Mouse (Mus musculus) kidney, embryonic 14.5 days (tissue): ENCODE data around the gene Tenm4. TPM values are rescaled to one million over a fixed set of nuclear protein-coding genes. Genes with fewer than 3 reads are reported as not detected.

Experiments
- ATAC-seq: fragments of 200-750 bp; cut with Nextera tagmentation; 2 replicates; pipeline ENCODE4 v1.8.0; 2017; ENCODE audit warnings: moderate number of reproducible peaks, mild to moderate bottlenecking, moderate TSS enrichment, moderate library complexity; ENCODE audit not compliant: low FRiP score, low TSS enrichment
- H3K27ac ChIP-seq: fragments of 300-500 bp; sonication (generic); 2 replicates; pipeline ENCODE4 v1.5.1; 2014; ENCODE audit warnings: low read depth, mild to moderate bottlenecking, low read length, moderate library complexity, mixed read lengths
- H3K27me3 ChIP-seq: fragments of 300-500 bp; sonication (generic); 2 replicates; pipeline ENCODE4 v1.6.1; 2014; ENCODE audit warnings: mild to moderate bottlenecking, low read length; ENCODE audit not compliant: control insufficient read depth, insufficient read depth
- H3K36me3 ChIP-seq: fragments of 300-500 bp; sonication (generic); 2 replicates; pipeline ENCODE4 v1.6.1; 2014; ENCODE audit warnings: low read length, mixed read lengths; ENCODE audit not compliant: control insufficient read depth, insufficient read depth
- H3K4me1 ChIP-seq: fragments of 300-500 bp; sonication (generic); 2 replicates; pipeline ENCODE4 v1.6.1; 2014; ENCODE audit warnings: low read length, mixed read lengths; ENCODE audit not compliant: control insufficient read depth, insufficient read depth
- H3K4me2 ChIP-seq: fragments of 300-500 bp; sonication (generic); replicated peaks from 2 replicates; pipeline ENCODE4 v1.6.1; 2014; ENCODE audit warnings: low read depth, mild to moderate bottlenecking, low read length
- H3K4me3 ChIP-seq: fragments of 300-500 bp; sonication (generic); 2 replicates; pipeline ENCODE4 v1.5.1; 2014; ENCODE audit warnings: mild to moderate bottlenecking, low read length
- H3K9ac ChIP-seq: fragments of 300-500 bp; sonication (generic); 2 replicates; pipeline ENCODE4 v1.6.1; 2014; ENCODE audit warnings: low read depth, mild to moderate bottlenecking, low read length, moderate library complexity
- H3K9me3 ChIP-seq: fragments of 300-500 bp; sonication (generic); 2 replicates; pipeline ENCODE4 v1.6.1; 2016; ENCODE audit warnings: low read length; ENCODE audit not compliant: control insufficient read depth
- WGBS: fragments of 180-500 bp; shearing (Covaris S2); extraction: QIAGEN DNeasy Blood & Tissue Kit; methylation state at CpG from one replicate; pipeline ENCODE4 v1.1.7; 2014; 5-methylcytosine and 5-hydroxymethylcytosine counted together
- polyA plus RNA-seq: library from polyadenylated mRNA; unstranded; fragments of >200 nt; fragmentation: Nextera tagmentation; extraction: Ambion mirVana; gene quantifications from 2 replicates; pipeline ENCODE4 v1.2.1, GENCODE M21; 2014

Tenm4 gene
- polyA plus RNA-seq, 1 experiment from 2014 or later, result 51.0 TPM

DNA sequence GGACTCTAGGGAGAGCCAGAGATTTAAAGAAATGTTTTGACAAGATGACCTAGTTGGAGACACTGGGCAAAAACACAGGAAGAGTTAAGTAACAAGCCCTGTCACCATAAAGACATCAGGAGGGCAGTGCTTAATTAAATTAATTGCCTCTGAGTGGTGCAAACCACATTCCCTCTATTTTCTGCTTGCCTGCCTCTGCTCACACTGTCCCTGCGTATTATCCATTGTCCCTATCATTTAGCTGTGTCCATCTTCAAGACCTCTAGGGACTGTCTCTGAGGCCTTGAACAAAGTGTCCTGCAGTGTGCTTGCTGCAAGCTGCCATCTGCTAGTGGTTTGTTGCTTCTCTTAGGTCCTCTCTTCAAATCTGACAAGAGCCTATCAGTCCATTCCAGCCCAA is 508.7 kb downstream of the Tenm4 start:
- Histone ChIP-seq H3K4me1 (peaks cover 13% of the 10 kb centered on the region; the same call in 1 of the 2 replicates), H3K36me3 (no peaks in the 10 kb centered on the region), H3K4me2 (no peak overlapping the region), H3K9me3 (no peaks in the 10 kb centered on the region), H3K9ac (no peak overlapping the region), H3K27ac (no peak overlapping the region), H3K4me3 (no peak overlapping the region), H3K27me3 (no peaks in the 10 kb centered on the region)
- ATAC-seq, result peak; percentile 40; the same call in 1 of the 2 replicates
- WGBS, result 13% methylated on average over 1 of the region's 1 CpGs

DNA sequence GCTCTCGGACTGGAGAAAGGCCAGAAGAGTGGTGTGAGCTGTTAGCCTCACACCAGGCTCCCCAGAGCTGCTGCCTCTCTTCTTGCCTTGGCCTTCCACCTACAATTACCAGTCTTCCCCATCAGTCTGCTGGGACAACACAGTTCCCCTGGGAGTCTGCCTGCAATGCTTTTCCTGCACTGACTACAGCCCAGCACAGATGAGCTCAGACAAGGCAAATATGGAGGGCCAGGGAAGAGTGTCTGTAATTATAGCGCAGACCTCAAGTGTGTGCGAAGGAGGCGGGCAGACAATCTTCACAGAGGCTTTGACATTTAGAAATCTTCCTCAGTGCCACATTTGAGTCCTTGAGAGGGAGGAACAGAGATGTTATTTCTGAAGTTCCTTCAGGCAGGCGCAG is 509.4 kb downstream of the Tenm4 start:
- no peak overlapping the region for H3K9ac ChIP-seq
- no peaks in the 10 kb centered on the region for H3K36me3 ChIP-seq
- 84% methylated on average over 5 of the region's 5 CpGs for WGBS
- no peaks in the 10 kb centered on the region for H3K27me3 ChIP-seq
- H3K4me2 ChIP-seq, result no peak overlapping the region
- no peak overlapping the region for H3K27ac ChIP-seq
- no peak for ATAC-seq
- no peak overlapping the region for H3K4me3 ChIP-seq
- H3K4me1 ChIP-seq, result peaks cover 13% of the 10 kb centered on the region; the same call in 1 of the 2 replicates
- no peaks in the 10 kb centered on the region for H3K9me3 ChIP-seq

DNA sequence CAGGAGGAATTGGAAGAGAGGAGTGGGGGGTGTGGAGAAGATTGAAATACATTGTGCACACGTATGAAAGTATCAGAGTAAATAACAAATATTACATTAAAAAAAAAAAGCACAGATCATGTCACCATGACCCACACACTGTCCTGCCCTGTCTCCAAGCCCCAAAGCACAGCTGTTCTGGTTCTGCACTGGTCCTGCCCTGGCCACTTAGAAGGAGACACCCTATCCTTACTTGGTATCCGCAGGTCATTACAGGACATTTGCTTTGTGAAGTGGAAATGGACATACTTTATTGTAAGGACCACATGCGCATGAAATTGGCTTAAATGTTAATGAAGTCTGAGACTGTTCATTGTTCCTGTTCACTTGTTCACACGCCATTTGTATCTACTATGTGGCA is 510.8 kb downstream of the Tenm4 start:
- H3K9me3 ChIP-seq, result no peaks in the 10 kb centered on the region
- H3K4me1 ChIP-seq, result peaks cover 18% of the 10 kb centered on the region
- no peak overlapping the region for H3K27ac ChIP-seq
- no peaks in the 10 kb centered on the region for H3K36me3 ChIP-seq
- no peak overlapping the region for H3K4me2 ChIP-seq
- H3K9ac ChIP-seq, result no peak overlapping the region
- H3K27me3 ChIP-seq, result no peaks in the 10 kb centered on the region
- 86% methylated on average over 4 of the region's 4 CpGs for WGBS
- no peak for ATAC-seq
- no peak overlapping the region for H3K4me3 ChIP-seq

DNA sequence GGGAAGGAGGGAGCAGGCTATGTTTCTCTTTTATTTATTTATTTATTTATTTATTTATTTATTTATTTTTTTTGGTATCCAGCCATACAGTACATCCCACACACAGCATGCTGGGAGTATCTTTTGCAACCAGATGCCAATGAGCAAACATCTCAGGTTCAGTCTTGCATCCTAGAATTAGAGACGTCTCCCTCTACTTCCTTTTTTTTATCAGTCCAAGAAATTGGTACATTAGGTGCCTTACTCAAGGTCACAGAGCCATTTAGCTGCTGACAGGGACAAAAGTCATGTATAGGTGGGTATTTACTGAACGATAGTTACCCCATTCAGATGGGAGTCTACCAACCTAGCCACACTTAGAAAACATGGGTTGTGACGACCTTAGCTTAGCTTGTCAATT is 517.1 kb downstream of the Tenm4 start:
- H3K27ac ChIP-seq, result no peak overlapping the region
- WGBS, result 89% methylated on average over 3 of the region's 3 CpGs

DNA sequence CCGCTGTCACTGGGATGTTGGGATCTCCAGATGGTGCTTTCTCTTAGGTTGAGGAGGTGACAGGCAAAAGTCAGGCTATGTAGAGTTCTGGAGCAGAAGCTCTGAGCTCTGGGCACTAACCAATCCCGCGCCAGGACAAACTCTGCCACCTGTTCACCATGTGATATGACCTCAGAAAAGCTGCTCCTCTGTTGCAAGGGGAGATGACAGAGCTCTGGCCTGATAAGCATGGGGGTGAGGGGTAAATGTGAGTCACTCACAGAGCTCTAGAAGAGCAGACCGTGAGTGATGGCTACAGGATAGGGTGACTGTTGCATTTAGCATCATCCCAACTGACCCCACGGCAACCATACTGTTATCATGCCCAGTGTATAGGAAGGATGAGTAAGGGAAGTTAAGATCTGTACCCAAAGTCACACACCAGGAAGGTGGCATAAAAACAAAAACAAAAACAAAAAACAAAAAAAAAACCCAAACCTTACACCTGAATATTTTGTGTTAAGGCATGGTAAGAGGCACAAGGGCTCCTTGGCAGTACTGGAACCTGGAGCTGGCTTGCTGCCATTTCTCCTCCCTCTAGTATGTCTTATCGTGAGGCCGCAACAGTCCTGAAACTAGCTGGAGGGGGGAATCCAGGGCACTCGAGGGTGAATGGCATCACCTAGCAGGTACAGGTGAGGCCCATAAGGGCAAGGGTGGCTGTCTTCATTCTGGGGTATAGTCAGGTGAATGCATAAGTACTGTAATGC is 530.2 kb downstream of the Tenm4 start:
- H3K9ac ChIP-seq, result no peak overlapping the region
- H3K4me3 ChIP-seq, result no peak overlapping the region
- whole genome bisulfite sequencing, result 86% methylated on average over 8 of the region's 8 CpGs
- H3K9me3 ChIP-seq, result no peaks in the 10 kb centered on the region
- peaks cover 6% of the 10 kb centered on the region; the same call in 1 of the 2 replicates for H3K36me3 ChIP-seq
- ATAC-seq, result no peak
- no peak overlapping the region for H3K4me2 ChIP-seq
- H3K4me1 ChIP-seq, result no peaks in the 10 kb centered on the region
- no peaks in the 10 kb centered on the region for H3K27me3 ChIP-seq
- H3K27ac ChIP-seq, result no peak overlapping the region

More for the DNA sequence above, 517.1 kb downstream of the Tenm4 start:
- Histone ChIP-seq H3K4me3 (no peak overlapping the region), H3K9me3 (no peaks in the 10 kb centered on the region), H3K4me2 (no peak overlapping the region), H3K9ac (no peak overlapping the region), H3K4me1 (peaks cover 5% of the 10 kb centered on the region; the same call in 1 of the 2 replicates), H3K36me3 (no peaks in the 10 kb centered on the region), H3K27me3 (no peaks in the 10 kb centered on the region)
- ATAC-seq, result no peak

DNA sequence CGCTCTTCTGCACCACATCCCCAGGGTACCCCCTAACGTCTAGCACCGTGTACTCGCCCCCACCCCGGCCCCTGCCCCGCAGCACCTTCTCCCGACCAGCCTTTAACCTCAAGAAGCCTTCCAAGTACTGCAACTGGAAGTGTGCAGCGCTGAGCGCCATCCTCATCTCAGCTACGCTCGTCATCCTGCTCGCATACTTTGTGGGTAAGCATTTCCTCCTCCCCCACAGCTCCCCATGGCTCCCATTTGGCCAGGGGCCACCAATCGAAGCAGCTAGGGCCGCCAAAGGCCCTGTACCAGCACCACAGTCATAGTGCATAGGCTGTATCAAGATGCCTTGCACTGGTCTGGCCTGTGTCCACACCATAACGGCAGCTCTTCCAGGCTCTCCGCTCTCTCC is 532.9 kb downstream of the Tenm4 start:
- Histone ChIP-seq H3K27me3 (no peaks in the 10 kb centered on the region), H3K4me1 (no peaks in the 10 kb centered on the region), H3K4me3 (no peak overlapping the region), H3K9me3 (no peaks in the 10 kb centered on the region), H3K4me2 (no peak overlapping the region), H3K9ac (no peak overlapping the region), H3K36me3 (peaks cover 4% of the 10 kb centered on the region; the same call in 1 of the 2 replicates), H3K27ac (no peak overlapping the region)
- ATAC-seq, result 0 out of 2 replicates have a peak, but pooled peaks have one; percentile 41
- WGBS, result 81% methylated on average over 16 of the region's 16 CpGs

DNA sequence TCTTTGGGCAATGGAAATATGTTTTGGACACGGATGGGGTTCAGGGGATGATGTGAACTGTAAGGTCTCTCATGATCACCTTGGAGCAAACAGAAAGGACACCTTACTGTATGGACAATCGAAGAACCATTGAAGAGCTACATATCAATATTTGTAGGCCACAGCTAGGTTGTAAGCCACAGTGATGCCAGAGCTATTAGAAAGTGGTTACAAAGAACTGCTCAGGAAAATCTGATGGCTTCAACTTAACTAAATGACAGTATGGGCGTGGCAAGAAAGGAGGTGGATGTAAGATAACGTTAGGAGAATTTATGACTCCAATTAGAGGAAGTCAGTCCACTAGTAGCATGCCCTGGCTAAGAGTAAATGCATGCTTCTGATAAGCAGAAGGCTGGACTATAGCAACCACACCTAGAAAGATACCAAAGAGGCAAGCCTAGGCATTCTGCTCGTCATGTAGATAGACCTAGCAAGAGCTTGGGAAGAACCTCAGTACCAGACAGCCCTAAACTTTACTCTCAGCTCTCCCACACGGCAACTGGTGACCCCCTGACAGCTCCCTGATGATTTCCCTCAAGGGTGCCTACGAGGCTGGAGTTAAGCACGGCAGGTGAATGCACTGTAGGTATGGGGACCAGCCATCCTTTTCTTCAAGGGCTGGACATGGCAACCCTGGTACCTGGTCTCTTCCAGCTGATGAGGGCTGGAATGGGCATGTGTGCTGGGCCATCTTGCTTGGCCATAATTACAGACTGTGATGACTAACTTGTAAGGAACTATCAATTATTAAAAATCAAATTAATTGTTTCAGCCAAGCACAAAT is 534.5 kb downstream of the Tenm4 start:
- no peaks in the 10 kb centered on the region for H3K4me1 ChIP-seq
- no peak overlapping the region for H3K9ac ChIP-seq
- H3K4me3 ChIP-seq, result no peak overlapping the region
- H3K36me3 ChIP-seq, result peaks cover 4% of the 10 kb centered on the region; the same call in 1 of the 2 replicates
- 78% methylated on average over 8 of the region's 8 CpGs for WGBS
- H3K27me3 ChIP-seq, result no peaks in the 10 kb centered on the region
- ATAC-seq, result no peak
- no peaks in the 10 kb centered on the region for H3K9me3 ChIP-seq
- H3K4me2 ChIP-seq, result no peak overlapping the region
- no peak overlapping the region for H3K27ac ChIP-seq

DNA sequence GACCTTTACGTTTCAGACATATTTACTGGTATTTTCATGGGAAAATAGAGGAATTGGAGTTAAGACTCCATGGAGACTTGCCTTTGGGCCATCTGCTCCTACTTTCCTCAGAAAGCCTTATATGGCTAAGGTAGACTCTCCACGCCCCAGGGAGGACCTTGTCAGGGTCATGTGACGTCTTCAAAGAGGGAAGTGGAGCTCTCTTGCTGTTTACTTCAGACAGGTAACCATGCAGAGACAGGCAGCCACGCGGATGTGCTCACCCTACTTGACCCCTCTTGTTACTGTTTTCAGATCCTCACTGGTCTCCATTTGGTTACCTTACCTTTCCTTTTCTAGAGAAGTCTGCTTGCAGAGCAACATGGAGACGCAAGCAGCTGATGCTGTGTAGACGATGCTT is 535.5 kb downstream of the Tenm4 start:
- no peaks in the 10 kb centered on the region for H3K27me3 ChIP-seq
- no peak overlapping the region for H3K4me2 ChIP-seq
- H3K36me3 ChIP-seq, result peaks cover 4% of the 10 kb centered on the region; the same call in 1 of the 2 replicates
- no peak overlapping the region for H3K27ac ChIP-seq
- H3K9ac ChIP-seq, result no peak overlapping the region
- no peaks in the 10 kb centered on the region for H3K9me3 ChIP-seq
- H3K4me1 ChIP-seq, result no peaks in the 10 kb centered on the region
- no peak overlapping the region for H3K4me3 ChIP-seq
- ATAC-seq, result no peak
- WGBS, result 91% methylated on average over 7 of the region's 7 CpGs

DNA sequence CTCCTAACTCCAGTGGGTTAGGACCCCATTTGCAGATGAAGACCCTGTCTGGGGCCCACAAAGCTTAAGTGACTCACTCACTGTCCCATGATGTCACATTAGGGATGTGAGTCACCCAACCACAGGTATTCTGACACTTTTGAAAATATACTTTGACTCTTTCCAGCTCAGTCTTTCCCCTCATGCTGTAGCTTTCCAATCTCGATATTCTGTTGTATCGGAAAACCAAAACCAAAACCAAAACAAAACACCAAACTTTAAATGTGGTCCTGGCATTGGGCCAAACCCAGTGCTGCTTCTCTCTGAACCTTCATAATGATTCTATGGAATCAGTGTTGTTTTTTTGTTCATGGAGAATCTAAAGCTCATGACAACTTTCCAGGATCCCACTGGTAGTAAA is 536.1 kb downstream of the Tenm4 start:
- 86% methylated on average over 2 of the region's 2 CpGs for WGBS
- no peaks in the 10 kb centered on the region for H3K27me3 ChIP-seq
- no peak overlapping the region for H3K9ac ChIP-seq
- no peak overlapping the region for H3K4me3 ChIP-seq
- ATAC-seq, result no peak
- no peaks in the 10 kb centered on the region for H3K4me1 ChIP-seq
- H3K27ac ChIP-seq, result no peak overlapping the region
- H3K36me3 ChIP-seq, result peaks cover 4% of the 10 kb centered on the region; the same call in 1 of the 2 replicates
- no peak overlapping the region for H3K4me2 ChIP-seq
- no peaks in the 10 kb centered on the region for H3K9me3 ChIP-seq
